8 mouse cellular contexts compared by ENCODE assay signal in genomic region chr2:66440711-66441110, GRCm38 (mm10). TPM values are rescaled to one million over a fixed set of nuclear protein-coding genes. Genes with fewer than 3 reads are reported as not detected.
DNase-seq lines count a peak whose midpoint lies in the region; ATAC-seq and TF ChIP-seq lines count a peak whose summit lies in the region.

Scn1a (minus strand) TSS chr2:66440840.

- H3K4me3 ChIP-seq in lung, embryonic 14.5 days (ENCODE audit: low read depth, low read length), result peak within 1 kb of the TSS; percentile 10; the same call in 1 of the 2 replicates
- no peak within 1 kb of the TSS for H3K4me3 ChIP-seq in lung, adult 2 months (replicated peaks; ENCODE audit: extremely low read depth, low read depth, low read length)
- H3K4me3 ChIP-seq in embryonic facial prominence, embryonic 14.5 days (ENCODE audit: low read depth, low read length), result peak within 1 kb of the TSS; percentile 33
- H3K4me3 ChIP-seq in midbrain, embryonic 15.5 days, result peak within 1 kb of the TSS; percentile 42

- H3K9me3 ChIP-seq in lung, embryonic 14.5 days (ENCODE audit: low read depth, low read length), result no peaks in the 10 kb centered on the region
- no peaks in the 10 kb centered on the region for H3K9me3 ChIP-seq in embryonic facial prominence, embryonic 14.5 days (ENCODE audit: control insufficient read depth, low read length)
- H3K9me3 ChIP-seq in midbrain, embryonic 15.5 days, result no peaks in the 10 kb centered on the region

- DNase-seq in lung, embryonic 14.5 days, result peak; percentile 3
- DNase-seq in lung, adult 2 months, result no peak
- no peak for DNase-seq in embryonic facial prominence, embryonic 14.5 days (ENCODE audit: low spot score)
- DNase-seq in layer of hippocampus, adult 9-11 months, result peak; percentile 14
- DNase-seq in thymus, postnatal 36 days, result no peak
- no peak for DNase-seq in urinary bladder, postnatal 4 days (ENCODE audit: low spot score in 2 of 2)
- no peak for DNase-seq in B cell, adult 2 months

- no peak for TF ChIP-seq CTCF in lung, embryonic 14.5 days (IDR thresholded peaks at IDR 0.05; ENCODE audit: low read depth)
- TF ChIP-seq CTCF in lung, adult 2 months (IDR thresholded peaks at IDR 0.05; ENCODE audit: insufficient read depth, low read length), result no peak

- no peak within 1 kb of the TSS for H3K27ac ChIP-seq in lung, embryonic 14.5 days (ENCODE audit: low read depth)
- no peak within 1 kb of the TSS for H3K27ac ChIP-seq in embryonic facial prominence, embryonic 14.5 days (replicated peaks; ENCODE audit: low read depth, low read length)
- no peak within 1 kb of the TSS for H3K27ac ChIP-seq in midbrain, embryonic 15.5 days

- ATAC-seq in lung, embryonic 14.5 days (ENCODE audit: insufficient read depth), result no peak
- no peak for ATAC-seq in embryonic facial prominence, embryonic 14.5 days (ENCODE audit: low read depth)
- peak; percentile 69 for ATAC-seq in midbrain, embryonic 15.5 days (replicated peaks)

- no peak within 1 kb of the TSS; the same call in 1 of the 2 replicates for H3K9ac ChIP-seq in lung, embryonic 14.5 days
- peak within 1 kb of the TSS; percentile 36; the same call in 1 of the 2 replicates for H3K9ac ChIP-seq in embryonic facial prominence, embryonic 14.5 days (ENCODE audit: low read depth, low read length)
- H3K9ac ChIP-seq in midbrain, embryonic 15.5 days, result peak within 1 kb of the TSS; percentile 43

- H3K36me3 ChIP-seq in lung, embryonic 14.5 days (ENCODE audit: insufficient read depth), result no peaks in the 10 kb centered on the region
- no peaks in the 10 kb centered on the region for H3K36me3 ChIP-seq in embryonic facial prominence, embryonic 14.5 days (ENCODE audit: control insufficient read depth, insufficient read depth, low read length)
- no peaks in the 10 kb centered on the region for H3K36me3 ChIP-seq in midbrain, embryonic 15.5 days (replicated peaks)

- H3K27me3 ChIP-seq in lung, embryonic 14.5 days (ENCODE audit: insufficient read depth, low read length), result no peaks in the 10 kb centered on the region
- H3K27me3 ChIP-seq in embryonic facial prominence, embryonic 14.5 days (replicated peaks; ENCODE audit: control insufficient read depth, insufficient read depth, low read length), result no peaks in the 10 kb centered on the region; the same call in 1 of the 2 replicates
- no peaks in the 10 kb centered on the region for H3K27me3 ChIP-seq in midbrain, embryonic 15.5 days (replicated peaks)

- H3K4me1 ChIP-seq in lung, embryonic 14.5 days (ENCODE audit: insufficient read depth), result no peaks in the 10 kb centered on the region
- no peaks in the 10 kb centered on the region for H3K4me1 ChIP-seq in lung, adult 2 months (ENCODE audit: control insufficient read depth, insufficient read depth, low read length)
- H3K4me1 ChIP-seq in embryonic facial prominence, embryonic 14.5 days (ENCODE audit: control insufficient read depth, insufficient read depth, low read length), result peaks cover 4% of the 10 kb centered on the region; the same call in 1 of the 2 replicates
- H3K4me1 ChIP-seq in midbrain, embryonic 15.5 days, result peaks cover 7% of the 10 kb centered on the region

- no peak for TF ChIP-seq POLR2A in lung, adult 2 months (IDR thresholded peaks at IDR 0.05; ENCODE audit: borderline replicate concordance, extremely low read depth, low read depth, low read length)

- 11% methylated on average over 7 of the region's 7 CpGs for WGBS in lung, embryonic 14.5 days
- WGBS in lung, adult 2 months, result 14% methylated on average over 7 of the region's 7 CpGs
- 14% methylated on average over 7 of the region's 7 CpGs for WGBS in embryonic facial prominence, embryonic 14.5 days
- 11% methylated on average over 7 of the region's 7 CpGs for WGBS in midbrain, embryonic 15.5 days

- H3K4me2 ChIP-seq in lung, embryonic 14.5 days, result peak within 1 kb of the TSS; percentile 51
- peak within 1 kb of the TSS; percentile 63 for H3K4me2 ChIP-seq in embryonic facial prominence, embryonic 14.5 days (ENCODE audit: low read depth, low read length)
- peak within 1 kb of the TSS; percentile 63 for H3K4me2 ChIP-seq in midbrain, embryonic 15.5 days

RNA-seq across cellular contexts. Expression of gene Scn1a, which starts in this region (rescaled TPM):
- 0.25 and 0.32 TPM in 2 replicates for polyA plus RNA-seq in lung, embryonic 14.5 days (2014; fragmentation: Nextera tagmentation; extraction: Ambion mirVana)
- 0.01 TPM in 1 of 2 replicates, not detected in the other for polyA plus RNA-seq in lung, adult 2 months (2012; rRNA removed)
- polyA plus RNA-seq in embryonic facial prominence, embryonic 14.5 days (2014; fragmentation: Nextera tagmentation; extraction: Ambion mirVana), result 0.67 and 0.84 TPM in 2 replicates
- 16.9 and 19.5 TPM in 2 replicates for polyA plus RNA-seq in midbrain, embryonic 15.5 days (2015; fragmentation: Nextera tagmentation; extraction: Ambion mirVana)

Comparison
In these comparisons a context has a peak if more than half of its experiments do, and no peak if none do; other contexts are left out.
1. Peak in DNase-seq, H3K4me3 ChIP-seq and H3K4me2 ChIP-seq in lung, embryonic 14.5 days; RNA of the gene not detected or under 1 TPM.